Mouse (Mus musculus) midbrain, postnatal 0 days (tissue): ENCODE measurements around the gene Ipmk. TPM values are rescaled to one million over a fixed set of nuclear protein-coding genes. Genes with fewer than 3 reads are reported as not detected.

Source experiments
- ATAC-seq: fragments of 200-750 bp; cut with Nextera tagmentation; 2 replicates; pipeline ENCODE4 v1.8.0; 2017; ENCODE audit warnings: moderate number of reproducible peaks, mild to moderate bottlenecking, moderate TSS enrichment, moderate library complexity; ENCODE audit not compliant: low FRiP score
- DNase-seq: peaks from one replicate; pipeline ENCODE4 v3.0.0-alpha.2; 2015; ENCODE audit warnings: low spot score
- H3K27ac ChIP-seq: fragments of 300-500 bp; sonication (generic); 2 replicates; pipeline ENCODE4 v1.5.1; 2014; ENCODE audit warnings: low read depth, mild to moderate bottlenecking, low read length, mixed read lengths
- H3K27me3 ChIP-seq: fragments of 300-500 bp; sonication (generic); 2 replicates; pipeline ENCODE4 v1.6.1; 2014; ENCODE audit warnings: low read length, control low read depth, mixed read lengths; ENCODE audit not compliant: insufficient read depth
- H3K36me3 ChIP-seq: fragments of 300-500 bp; sonication (generic); 2 replicates; pipeline ENCODE4 v1.6.1; 2014; ENCODE audit warnings: low read length, control low read depth, mixed read lengths; ENCODE audit not compliant: insufficient read depth
- H3K4me1 ChIP-seq: fragments of 300-500 bp; sonication (generic); 2 replicates; pipeline ENCODE4 v1.6.1; 2014; ENCODE audit warnings: mild to moderate bottlenecking, control low read depth, antibody characterized with exemption, low read length, mixed read lengths; ENCODE audit not compliant: insufficient read depth
- H3K4me2 ChIP-seq: fragments of 300-500 bp; sonication (generic); 2 replicates; pipeline ENCODE4 v1.6.1; 2014; ENCODE audit warnings: low read depth, mild to moderate bottlenecking, low read length, mixed read lengths; ENCODE audit not compliant: poor library complexity, severe bottlenecking
- H3K4me3 ChIP-seq: fragments of 300-500 bp; sonication (generic); 2 replicates; pipeline ENCODE4 v1.5.1; 2014; ENCODE audit warnings: low read depth, mild to moderate bottlenecking, low read length, moderate library complexity
- H3K9ac ChIP-seq: fragments of 300-500 bp; sonication (generic); replicated peaks from 2 replicates; pipeline ENCODE4 v1.6.1; 2014; ENCODE audit warnings: mild to moderate bottlenecking, low read length, moderate library complexity, mixed read lengths; ENCODE audit not compliant: poor library complexity, severe bottlenecking
- H3K9me3 ChIP-seq: fragments of 300-500 bp; sonication (generic); 2 replicates; pipeline ENCODE4 v1.6.1; 2016; ENCODE audit warnings: low read length, control low read depth
- CTCF ChIP-seq: IDR thresholded peaks from 2 replicates; pipeline ENCODE4 v1.5.1; 2016; ENCODE audit warnings: antibody characterized with exemption, mild to moderate bottlenecking
- WGBS: fragments of 180-500 bp; shearing (Covaris S2); extraction: QIAGEN DNeasy Blood & Tissue Kit; methylation state at CpG from one replicate; pipeline ENCODE4 v1.1.7; 2014; 5-methylcytosine and 5-hydroxymethylcytosine counted together
- polyA plus RNA-seq: library from polyadenylated mRNA; unstranded; fragments of >200 nt; fragmentation: Nextera tagmentation; extraction: Ambion mirVana; gene quantifications from 2 replicates; pipeline ENCODE4 v1.2.1, GENCODE M21; 2015
- total RNA-seq: library from RNA; depleted of rRNA; stranded (reverse); fragments of >200 nt; gene quantifications from 2 replicates; pipeline ENCODE4 v1.2.3, GENCODE M21; 2014

Gene Ipmk
- total and polyA plus RNA-seq, 2 experiments from 2014 or later, result 14.6 to 21.7 TPM

DNA sequence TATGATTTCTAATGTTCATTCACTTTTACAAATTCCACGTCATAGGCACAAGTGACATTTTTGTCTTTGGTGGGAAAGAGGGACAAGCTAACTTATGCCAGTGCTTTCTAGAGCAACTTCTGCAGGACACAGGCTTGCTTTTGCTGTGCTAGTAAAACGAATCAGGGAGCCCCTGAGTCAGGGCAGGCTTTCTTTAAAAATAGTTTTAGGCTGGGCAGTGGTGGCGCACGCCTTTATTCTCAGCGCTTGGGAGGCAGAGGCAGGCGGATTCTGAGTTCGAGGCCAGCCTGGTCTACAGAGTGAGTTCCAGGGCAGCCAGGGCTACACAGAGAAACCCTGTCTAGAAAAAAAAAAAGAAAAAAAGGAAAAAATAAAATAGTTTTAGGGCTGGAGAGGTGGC lies 15.7 kb upstream of the Ipmk start:
- no peak for ATAC-seq
- H3K4me2 ChIP-seq, result no peak overlapping the region
- peaks cover 25% of the 10 kb centered on the region for H3K36me3 ChIP-seq
- no peaks in the 10 kb centered on the region for H3K9me3 ChIP-seq
- no peaks in the 10 kb centered on the region for H3K4me1 ChIP-seq
- no peaks in the 10 kb centered on the region for H3K27me3 ChIP-seq
- no peak overlapping the region for H3K27ac ChIP-seq
- no peak overlapping the region for H3K9ac ChIP-seq
- no peak overlapping the region for H3K4me3 ChIP-seq
- no peak for TF ChIP-seq CTCF
- no peak for DNase-seq
- 98% methylated on average over 7 of the region's 7 CpGs for WGBS

DNA sequence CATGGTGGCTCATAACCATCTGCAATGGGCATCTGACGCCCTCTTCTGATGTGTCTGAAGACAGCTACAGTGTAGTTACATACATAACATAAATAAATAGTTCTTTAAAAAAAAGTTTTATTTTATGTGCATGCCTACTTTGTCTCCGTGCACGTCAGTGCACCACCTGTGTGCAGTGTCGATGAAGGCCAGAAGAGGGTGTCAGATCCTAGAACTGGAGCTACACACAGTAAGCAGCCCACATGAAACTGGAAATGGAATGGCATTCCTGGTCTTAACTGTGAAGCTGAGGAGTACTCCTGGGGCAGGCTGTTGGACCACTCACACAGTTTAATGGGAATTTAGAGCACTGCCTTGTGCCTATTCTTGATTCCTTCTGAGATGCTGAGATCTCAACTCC lies 15.2 kb upstream of the Ipmk start:
- Histone ChIP-seq H3K4me2 (no peak overlapping the region), H3K27ac (no peak overlapping the region), H3K4me1 (no peaks in the 10 kb centered on the region), H3K9ac (no peak overlapping the region), H3K27me3 (no peaks in the 10 kb centered on the region), H3K9me3 (no peaks in the 10 kb centered on the region), H3K36me3 (peaks cover 25% of the 10 kb centered on the region), H3K4me3 (no peak overlapping the region)
- ATAC-seq (no peak), DNase-seq (no peak)
- 93% methylated on average over 4 of the region's 4 CpGs for WGBS
- peak; percentile 44 for TF ChIP-seq CTCF

- H3K9ac ChIP-seq, result no peak overlapping the region
- no peak for TF ChIP-seq CTCF
- H3K27ac ChIP-seq, result no peak overlapping the region
- H3K27me3 ChIP-seq, result no peaks in the 10 kb centered on the region
- H3K4me2 ChIP-seq, result no peak overlapping the region
- ATAC-seq (no peak), DNase-seq (no peak)
- WGBS, result 95% methylated on average over 9 of the region's 9 CpGs
- H3K36me3 ChIP-seq, result peaks cover 25% of the 10 kb centered on the region
- no peak overlapping the region for H3K4me3 ChIP-seq
- H3K4me1 ChIP-seq, result no peaks in the 10 kb centered on the region
- H3K9me3 ChIP-seq, result no peaks in the 10 kb centered on the region
These were observed 14.7 kb upstream of the Ipmk start for GRCm38 (mm10) chr10:71332859-71333258.

DNA sequence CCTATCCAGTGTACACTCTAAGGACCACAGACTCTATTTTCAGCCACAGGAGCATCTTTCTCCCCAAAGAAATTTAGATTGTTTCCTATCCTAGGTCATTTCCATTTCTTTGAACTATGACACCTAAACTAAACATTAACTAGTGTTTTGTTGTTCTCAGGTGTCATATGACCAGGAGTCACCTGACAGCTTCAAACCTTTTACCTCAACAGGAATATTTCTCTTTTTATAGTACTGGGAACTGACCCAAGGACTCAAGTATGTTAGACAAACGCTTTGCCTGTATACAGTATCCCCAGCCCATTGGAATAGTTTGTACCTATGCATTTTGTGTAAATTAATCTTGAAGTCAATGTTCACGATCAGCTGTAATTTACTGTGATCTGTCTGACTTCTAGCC lies 9.8 kb upstream of the Ipmk start:
- DNase-seq, result no peak
- no peak for ATAC-seq
- Histone ChIP-seq H3K27ac (no peak overlapping the region), H3K9ac (no peak overlapping the region), H3K27me3 (no peaks in the 10 kb centered on the region), H3K36me3 (peaks cover 7% of the 10 kb centered on the region), H3K4me2 (no peak overlapping the region), H3K4me3 (no peak overlapping the region), H3K9me3 (no peaks in the 10 kb centered on the region), H3K4me1 (no peaks in the 10 kb centered on the region; the same call in 1 of the 2 replicates)
- no peak for TF ChIP-seq CTCF
- 94% methylated on average over 2 of the region's 2 CpGs for WGBS

- Histone ChIP-seq H3K36me3 (peaks cover 7% of the 10 kb centered on the region), H3K9ac (no peak overlapping the region), H3K9me3 (no peaks in the 10 kb centered on the region), H3K4me2 (no peak overlapping the region), H3K27me3 (no peaks in the 10 kb centered on the region), H3K4me1 (no peaks in the 10 kb centered on the region; the same call in 1 of the 2 replicates), H3K27ac (no peak overlapping the region), H3K4me3 (no peak overlapping the region)
- ATAC-seq (no peak), DNase-seq (no peak)
- WGBS, result 77% methylated on average over 8 of the region's 8 CpGs
- no peak for TF ChIP-seq CTCF
These were observed 9.2 kb upstream of the Ipmk start for GRCm38 (mm10) chr10:71338156-71338905.

DNA sequence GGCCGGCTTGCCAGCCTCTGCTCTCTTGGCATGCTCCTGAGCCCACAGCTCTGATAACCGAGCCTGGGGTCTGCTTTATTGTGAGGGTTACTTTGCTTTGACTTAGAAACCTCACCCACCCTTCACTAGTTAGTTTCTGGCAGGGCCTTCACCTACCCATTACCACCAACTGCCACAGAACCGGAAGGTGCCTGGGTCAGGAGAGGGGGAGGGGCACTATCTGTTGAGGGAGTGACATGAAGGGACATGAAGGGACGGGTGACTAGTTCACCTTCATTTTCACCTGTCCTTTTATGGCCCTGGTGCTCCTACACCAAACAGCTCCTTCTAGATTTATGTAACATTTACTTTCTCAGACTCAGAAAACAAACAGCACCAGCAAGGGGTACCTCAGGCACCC lies 8.1 kb upstream of the Ipmk start:
- Histone ChIP-seq H3K27ac (no peak overlapping the region), H3K9me3 (no peaks in the 10 kb centered on the region), H3K36me3 (peaks cover 7% of the 10 kb centered on the region), H3K4me2 (no peak overlapping the region), H3K9ac (no peak overlapping the region), H3K27me3 (no peaks in the 10 kb centered on the region), H3K4me1 (peaks cover 4% of the 10 kb centered on the region), H3K4me3 (no peak overlapping the region)
- TF ChIP-seq CTCF, result no peak
- no peak for ATAC-seq
- no peak for DNase-seq
- 73% methylated on average over 4 of the region's 4 CpGs for WGBS
